Mouse (Mus musculus): Measurements from ENCODE around the gene Ncln.

GRCm38 (mm10) chr10:81542727-81543460, 46.7 kb upstream of the Ncln start:
- no peak for TF ChIP-seq GATA1 (IDR thresholded peaks at IDR 0.05; ENCODE audit: borderline replicate concordance, low read length)
- TF ChIP-seq FLI1 (IDR thresholded peaks at IDR 0.05; ENCODE audit: low read length): no peak

Data from megakaryocyte, embryonic 14.5 days (primary cell).